Mouse (Mus musculus) bone marrow macrophage, adult 2 months (primary cell): ENCODE results near the gene Fundc2.

ENCODE experiments used
- CTCF ChIP-seq: IDR thresholded peaks from 2 replicates; pipeline ENCODE4 v1.5.1; 2012; ENCODE audit warnings: low read depth, mild to moderate bottlenecking, low read length, moderate library complexity
- POLR2A ChIP-seq: IDR thresholded peaks from 2 replicates; pipeline ENCODE4 v1.6.1; 2012; ENCODE audit warnings: mild to moderate bottlenecking, low read depth, low read length, borderline replicate concordance

DNA sequence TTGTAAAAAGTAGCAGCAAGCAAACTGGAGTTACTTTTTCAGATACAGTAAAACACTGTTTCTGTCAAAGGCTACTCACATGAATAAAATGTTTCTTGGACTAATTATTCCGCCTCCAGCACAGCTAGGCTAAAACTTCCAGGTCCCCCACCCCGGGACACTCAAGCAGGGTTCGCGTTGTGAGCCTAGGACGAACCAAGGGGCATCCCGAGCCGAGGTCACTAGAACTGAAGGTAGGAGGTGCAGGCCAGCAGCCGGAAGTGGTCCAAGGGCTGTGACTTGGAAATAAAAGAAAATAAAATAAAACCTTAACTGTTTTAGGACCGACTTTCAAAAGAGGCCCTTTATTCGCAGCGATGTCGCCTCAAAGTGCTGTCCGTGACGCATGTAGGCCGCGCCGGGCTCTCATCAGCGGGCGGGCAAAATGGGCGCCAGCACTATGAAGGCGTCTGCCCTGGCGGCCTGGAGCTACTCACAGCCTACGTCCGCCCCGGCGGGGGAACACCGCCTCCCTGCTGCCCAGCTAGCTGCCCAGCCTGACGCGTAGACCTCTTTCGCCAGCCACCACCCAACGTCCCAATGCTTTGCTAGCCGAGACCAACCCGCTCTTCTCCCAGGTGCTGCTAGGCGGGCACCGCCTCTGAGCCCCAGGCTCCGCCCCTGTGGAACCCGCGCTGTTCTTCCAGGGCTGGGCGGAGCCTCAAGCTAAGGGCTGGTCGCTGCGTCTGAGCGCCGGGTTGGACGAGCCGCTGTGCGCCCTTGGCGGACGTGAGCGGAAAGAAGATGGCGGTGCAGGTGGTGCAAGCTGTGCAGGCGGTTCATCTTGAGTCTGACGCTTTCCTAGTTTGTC, 34.0 kb downstream of the Fundc2 start, which contains the start of the genes Cmc4, Mtcp1 and Brcc3:
- no peak for TF ChIP-seq CTCF
- TF ChIP-seq POLR2A: no peak
